Mouse (Mus musculus) E14TG2a.4 (cell line): ENCODE data around the gene Gm38655.

Experiments
- H3K27me3 ChIP-seq: 2 replicates; pipeline ENCODE4 v1.6.1; 2014; ENCODE audit warnings: low read length, control low read depth; ENCODE audit not compliant: insufficient read depth
- H3K36me3 ChIP-seq: 2 replicates; pipeline ENCODE4 v1.6.1; 2014; ENCODE audit warnings: low read length, control low read depth; ENCODE audit not compliant: insufficient read depth
- H3K4me1 ChIP-seq: replicated peaks from 2 replicates; pipeline ENCODE4 v1.6.1; 2014; ENCODE audit warnings: low read depth, low read length, control low read depth
- H3K4me3 ChIP-seq: replicated peaks from 2 replicates; pipeline ENCODE4 v1.5.1; 2014; ENCODE audit warnings: mild to moderate bottlenecking, low read length
- H3K9me3 ChIP-seq: 2 replicates; pipeline ENCODE4 v1.6.1; 2014; ENCODE audit warnings: low read length, control low read depth
- CTCF ChIP-seq: conservative IDR thresholded peaks from 2 replicates; pipeline ENCODE4 v1.5.1; 2014; ENCODE audit warnings: low read length
- NANOG ChIP-seq: IDR thresholded peaks from 2 replicates; pipeline ENCODE4 v1.6.1; 2014; ENCODE audit warnings: borderline replicate concordance, low read length, mixed read lengths
- POU5F1 ChIP-seq: IDR thresholded peaks from 2 replicates; pipeline ENCODE4 v1.6.1; 2014; ENCODE audit warnings: low read length, borderline replicate concordance

The Gm38655 gene

GRCm38 (mm10) chr17:25215431-25215830 is 40.2 kb upstream of the Gm38655 start:
- Histone ChIP-seq H3K4me3 (no peak overlapping the region), H3K4me1 (peaks cover 14% of the 10 kb centered on the region), H3K27me3 (no peaks in the 10 kb centered on the region), H3K9me3 (no peaks in the 10 kb centered on the region), H3K36me3 (peaks cover 93% of the 10 kb centered on the region)
- no peak for TF ChIP-seq POU5F1
- no peak for TF ChIP-seq NANOG
- no peak for TF ChIP-seq CTCF

- no peaks in the 10 kb centered on the region for H3K9me3 ChIP-seq
- H3K4me1 ChIP-seq = peaks cover 22% of the 10 kb centered on the region
- no peak overlapping the region for H3K4me3 ChIP-seq
- H3K27me3 ChIP-seq = no peaks in the 10 kb centered on the region
- TF ChIP-seq NANOG = no peak
- no peak for TF ChIP-seq CTCF
- TF ChIP-seq POU5F1 = no peak
- H3K36me3 ChIP-seq = peaks cover 96% of the 10 kb centered on the region
Measured at GRCm38 (mm10) chr17:25211705-25212104, 36.4 kb upstream of the Gm38655 start.

GRCm38 (mm10) chr17:25210680-25211466 is 35.6 kb upstream of the Gm38655 start:
- Histone ChIP-seq H3K9me3 (no peaks in the 10 kb centered on the region), H3K4me1 (peaks cover 22% of the 10 kb centered on the region), H3K4me3 (no peak overlapping the region), H3K27me3 (no peaks in the 10 kb centered on the region), H3K36me3 (peaks cover 95% of the 10 kb centered on the region)
- TF ChIP-seq CTCF (no peak), NANOG (no peak), POU5F1 (no peak)

- H3K36me3 ChIP-seq = peaks cover 95% of the 10 kb centered on the region
- TF ChIP-seq CTCF = no peak
- TF ChIP-seq POU5F1 = no peak
- TF ChIP-seq NANOG = no peak
Measured at GRCm38 (mm10) chr17:25210006-25210405, 34.7 kb upstream of the Gm38655 start.

GRCm38 (mm10) chr17:25202401-25202800 is 27.1 kb upstream of the Gm38655 start:
- Histone ChIP-seq H3K27me3 (no peaks in the 10 kb centered on the region), H3K4me3 (no peak overlapping the region), H3K4me1 (peaks cover 35% of the 10 kb centered on the region), H3K36me3 (peaks cover 72% of the 10 kb centered on the region), H3K9me3 (no peaks in the 10 kb centered on the region)
- no peak for TF ChIP-seq CTCF
- no peak for TF ChIP-seq NANOG
- TF ChIP-seq POU5F1 = no peak

More at GRCm38 (mm10) chr17:25210006-25210405, 34.7 kb upstream of the Gm38655 start:
- Histone ChIP-seq H3K4me1 (peaks cover 15% of the 10 kb centered on the region), H3K9me3 (no peaks in the 10 kb centered on the region), H3K4me3 (no peak overlapping the region), H3K27me3 (no peaks in the 10 kb centered on the region)

- Histone ChIP-seq H3K4me1 (peaks cover 53% of the 10 kb centered on the region), H3K27me3 (no peaks in the 10 kb centered on the region), H3K4me3 (peak overlapping the region; percentile 87), H3K9me3 (no peaks in the 10 kb centered on the region), H3K36me3 (peaks cover 56% of the 10 kb centered on the region)
- TF ChIP-seq CTCF (no peak), POU5F1 (no peak)
Measured at GRCm38 (mm10) chr17:25189091-25189490, 13.8 kb upstream of the Gm38655 start.

- Histone ChIP-seq H3K4me3 (peak within 1 kb of the TSS; percentile 87), H3K27me3 (no peaks in the 10 kb centered on the region), H3K9me3 (no peaks in the 10 kb centered on the region), H3K36me3 (peaks cover 49% of the 10 kb centered on the region), H3K4me1 (peaks cover 54% of the 10 kb centered on the region)
- no peak for TF ChIP-seq NANOG
- TF ChIP-seq CTCF = no peak
- no peak for TF ChIP-seq POU5F1
Measured at GRCm38 (mm10) chr17:25188150-25189031, 13.1 kb upstream of the Gm38655 start, which contains the start of gene Unkl. Unkl (plus strand) TSS chr17:25188397.

GRCm38 (mm10) chr17:25187784-25188149 is 12.5 kb upstream of the Gm38655 start:
- Histone ChIP-seq H3K9me3 (no peaks in the 10 kb centered on the region), H3K27me3 (no peaks in the 10 kb centered on the region), H3K4me3 (peak overlapping the region; percentile 87), H3K4me1 (peaks cover 54% of the 10 kb centered on the region), H3K36me3 (peaks cover 44% of the 10 kb centered on the region)
- no peak for TF ChIP-seq POU5F1
- TF ChIP-seq CTCF = no peak
- no peak for TF ChIP-seq NANOG
